Mouse (Mus musculus) CH12.LX (cell line): Measurements from ENCODE around the gene Nkx3-2. TPM values are rescaled to one million over a fixed set of nuclear protein-coding genes. Genes with fewer than 3 reads are reported as not detected.

Source experiments
- DNase-seq: peaks from one replicate; pipeline ENCODE4 v3.0.0-alpha.2; 2013; ENCODE audit errors: extremely low read depth
- H3K27ac ChIP-seq: 2 replicates; pipeline ENCODE4 v1.5.1; 2012; ENCODE audit warnings: low read depth, mild to moderate bottlenecking, control low read depth, moderate library complexity; ENCODE audit not compliant: insufficient read depth
- H3K27me3 ChIP-seq: replicated peaks from 2 replicates; pipeline ENCODE3; 2012; ENCODE audit warnings: inconsistent platforms
- H3K36me3 ChIP-seq, 2 experiments: replicated peaks in 1 of 2; 2 replicates each; pipeline versions ENCODE3 to v1.6.1; 2012; ENCODE audit warnings: inconsistent platforms in 1 of 2, low read length in 1 of 2, mild to moderate bottlenecking in 1 of 2, mixed read lengths in 1 of 2, moderate library complexity in 1 of 2; ENCODE audit not compliant: control insufficient read depth in 1 of 2, insufficient read depth in 1 of 2
- H3K4me1 ChIP-seq, 2 experiments: 2 replicates each; pipeline ENCODE4 v1.6.1; 2012; ENCODE audit warnings: inconsistent platforms in 1 of 2, moderate library complexity in 1 of 2; ENCODE audit not compliant: insufficient read depth in 2 of 2, control insufficient read depth in 1 of 2
- H3K4me2 ChIP-seq: 2 replicates; pipeline ENCODE4 v1.6.1; 2012; ENCODE audit warnings: low read depth, mild to moderate bottlenecking, control low read depth; ENCODE audit not compliant: poor library complexity, insufficient read depth, severe bottlenecking
- H3K4me3 ChIP-seq, 3 experiments: fragments of 150-350 bp in 1 of 3; sonication (generic) in 1 of 3; replicated peaks in 1 of 3; 2 replicates each; pipeline versions ENCODE3 to v1.5.1; 2011 to 2012; ENCODE audit warnings: low read depth in 2 of 3, low read length in 2 of 3, mild to moderate bottlenecking in 2 of 3, moderate library complexity in 2 of 3, control low read depth in 1 of 3, improper control_type of control experiment in 1 of 3, inconsistent platforms in 1 of 3, mixed read lengths in 1 of 3; ENCODE audit not compliant: poor library complexity in 1 of 3
- H3K79me2 ChIP-seq: replicated peaks from 2 replicates; pipeline ENCODE4 v1.6.1; 2012; ENCODE audit warnings: mild to moderate bottlenecking, moderate library complexity; ENCODE audit not compliant: control insufficient read depth, poor library complexity, insufficient read depth, severe bottlenecking; ENCODE audit errors: extremely low read depth
- H3K9ac ChIP-seq: 2 replicates; pipeline ENCODE4 v1.6.1; 2012; ENCODE audit warnings: low read depth, mild to moderate bottlenecking, control low read depth, moderate library complexity; ENCODE audit not compliant: insufficient read depth
- H3K9me3 ChIP-seq: replicated peaks from 2 replicates; pipeline ENCODE3; 2012; ENCODE audit warnings: low read length, inconsistent platforms, mixed read lengths
- BHLHE40 ChIP-seq: IDR thresholded peaks from 2 replicates; pipeline ENCODE4 v1.6.1; 2011; ENCODE audit warnings: mild to moderate bottlenecking, low read depth, low read length, improper control_type of control experiment
- CHD2 ChIP-seq: IDR thresholded peaks from 2 replicates; pipeline ENCODE4 v1.6.1; 2011; ENCODE audit warnings: low read length, improper control_type of control experiment
- CTCF ChIP-seq, 2 experiments: IDR thresholded peaks in 1 of 2; conservative IDR thresholded peaks in 1 of 2; 2 replicates each; pipeline ENCODE4 v1.5.1; 2011 to 2012; ENCODE audit warnings: low read depth in 2 of 2, low read length in 2 of 2, improper control_type of control experiment in 1 of 2, inconsistent platforms in 1 of 2, mild to moderate bottlenecking in 1 of 2, moderate library complexity in 1 of 2
- E2F4 ChIP-seq: IDR thresholded peaks from 2 replicates; pipeline ENCODE4 v1.6.1; 2011; ENCODE audit warnings: low read depth, low read length, improper control_type of control experiment; ENCODE audit not compliant: insufficient replicate concordance
- ELF1 ChIP-seq: IDR thresholded peaks from 2 replicates; pipeline ENCODE4 v1.6.1; 2014; ENCODE audit warnings: low read depth, mild to moderate bottlenecking, inconsistent platforms, low read length, improper control_type of control experiment
- MAFK ChIP-seq: IDR thresholded peaks from 2 replicates; pipeline ENCODE4 v1.6.1; 2011; ENCODE audit warnings: low read length, improper control_type of control experiment; ENCODE audit not compliant: insufficient replicate concordance
- MYC ChIP-seq: IDR thresholded peaks from 2 replicates; pipeline ENCODE4 v1.6.1; 2011; ENCODE audit warnings: low read depth, mild to moderate bottlenecking, improper control_type of control experiment, low read length
- NELFE ChIP-seq: IDR thresholded peaks from 2 replicates; pipeline ENCODE4 v1.6.1; 2011; ENCODE audit warnings: low read depth, low read length, improper control_type of control experiment
- NRF1 ChIP-seq: IDR thresholded peaks from 2 replicates; pipeline ENCODE4 v1.6.1; 2014; ENCODE audit warnings: low read depth, mild to moderate bottlenecking, inconsistent platforms, low read length, improper control_type of control experiment, moderate library complexity
- POLR2AphosphoS2 ChIP-seq: IDR thresholded peaks from 2 replicates; pipeline ENCODE4 v1.6.1; 2011; ENCODE audit warnings: low read depth, low read length, improper control_type of control experiment
- RCOR1 ChIP-seq: conservative IDR thresholded peaks from 2 replicates; pipeline ENCODE4 v1.6.1; 2012; ENCODE audit warnings: low read depth, mild to moderate bottlenecking, inconsistent platforms, low read length, improper control_type of control experiment
- SIN3A ChIP-seq: IDR thresholded peaks from 2 replicates; pipeline ENCODE4 v1.6.1; 2012; ENCODE audit warnings: low read length, improper control_type of control experiment, inconsistent platforms
- SMC3 ChIP-seq: IDR thresholded peaks from 2 replicates; pipeline ENCODE4 v1.6.1; 2011; ENCODE audit warnings: low read depth, low read length, improper control_type of control experiment
- TCF12 ChIP-seq: IDR thresholded peaks from 2 replicates; pipeline ENCODE4 v1.6.1; 2014; ENCODE audit warnings: low read depth, mild to moderate bottlenecking, inconsistent platforms, low read length, improper control_type of control experiment
- UBTF ChIP-seq: IDR thresholded peaks from 2 replicates; pipeline ENCODE4 v1.6.1; 2012; ENCODE audit warnings: low read depth, mild to moderate bottlenecking, inconsistent platforms, low read length, improper control_type of control experiment, moderate library complexity
- USF2 ChIP-seq: conservative IDR thresholded peaks from 2 replicates; pipeline ENCODE4 v1.6.1; 2011; ENCODE audit warnings: low read depth, low read length, improper control_type of control experiment
- ZKSCAN1 ChIP-seq: IDR thresholded peaks from 2 replicates; pipeline ENCODE4 v1.6.1; 2012; ENCODE audit warnings: low read depth, inconsistent platforms, low read length, improper control_type of control experiment, borderline replicate concordance
- dilution Hi-C: fragments of 300-500 bp; cut with MboI; formaldehyde crosslinking; loops from 2 replicates; pipeline ENCODE4 v1.14.3; 2020; ENCODE audit warnings: low sequenced_read_pairs; ENCODE audit not compliant: extremely low pct_unique_long_range_greater_than_20kb, extremely low pct_ligation_motif_present
- in situ Hi-C: fragments of 300-500 bp; cut with MboI; formaldehyde crosslinking; loops from 3 replicates; pipeline ENCODE4 v1.14.3; 2019; ENCODE audit warnings: low sequenced_read_pairs, low pct_ligation_motif_present, low pct_unique_long_range_greater_than_20kb, mixed read lengths
- polyA plus RNA-seq: library from polyadenylated mRNA; unstranded; fragments of >175 nt; gene quantifications from 2 replicates; pipeline ENCODE4 v1.2.1, GENCODE M21; 2012; ENCODE audit warnings: low read depth; ENCODE audit not compliant: insufficient read length
- total RNA-seq, 2 experiments: library from RNA; depleted of rRNA; stranded (reverse); fragments of 300-350 nt in 1 of 2; fragments of >200 nt in 1 of 2; gene quantifications; 2 replicates each; pipeline ENCODE4 v1.2.3; 2012 to 2014

Gene Nkx3-2
- total and polyA plus RNA-seq, 3 experiments: not detected

- H3K9ac ChIP-seq: no peak overlapping the region
- H3K9me3 ChIP-seq: no peaks in the 10 kb centered on the region
- dilution Hi-C loops: no loop called here
- in situ Hi-C loops: no loop called here
- no peaks in the 10 kb centered on the region for H3K36me3 ChIP-seq
- no peak overlapping the region for H3K4me3 ChIP-seq
- H3K27me3 ChIP-seq: no peaks in the 10 kb centered on the region
- no peak for DNase-seq
- no peak overlapping the region for H3K4me2 ChIP-seq
- no peaks in the 10 kb centered on the region for H3K79me2 ChIP-seq
- H3K4me1 ChIP-seq: no peaks in the 10 kb centered on the region
- TF ChIP-seq SIN3A (no peak), E2F4 (no peak), CTCF (conservative IDR thresholded peaks at IDR 0.05 in 1 of 2, IDR thresholded peaks at IDR 0.05 in 1 of 2; ENCODE audit: low read depth in 2 of 2, low read length in 2 of 2) (no peak), BHLHE40 (no peak), MYC (no peak), NELFE (no peak), POLR2AphosphoS2 (no peak), UBTF (no peak), NRF1 (no peak), MAFK (no peak), CHD2 (no peak), USF2 (no peak), ELF1 (no peak)
- no peak overlapping the region for H3K27ac ChIP-seq
These were observed 37.3 kb downstream of the Nkx3-2 start for GRCm38 (mm10) chr5:41727017-41727416.

GRCm38 (mm10) chr5:41725573-41725972 lies 38.7 kb downstream of the Nkx3-2 start:
- in situ Hi-C loops (no loop called here), dilution Hi-C loops (no loop called here)
- no peak overlapping the region for H3K4me3 ChIP-seq
- H3K79me2 ChIP-seq: no peaks in the 10 kb centered on the region
- no peak overlapping the region for H3K9ac ChIP-seq
- H3K27ac ChIP-seq: no peak overlapping the region
- no peaks in the 10 kb centered on the region for H3K4me1 ChIP-seq
- no peak overlapping the region for H3K4me2 ChIP-seq
- H3K27me3 ChIP-seq: no peaks in the 10 kb centered on the region
- no peak for TF ChIP-seq BHLHE40
- no peak for TF ChIP-seq MAFK
- TF ChIP-seq RCOR1: no peak
- TF ChIP-seq ZKSCAN1: no peak
- TF ChIP-seq SMC3: no peak
- no peak for TF ChIP-seq TCF12
- no peaks in the 10 kb centered on the region for H3K36me3 ChIP-seq
- no peaks in the 10 kb centered on the region for H3K9me3 ChIP-seq
- DNase-seq: no peak

Other genes with a start within 250 kb of the Nkx3-2 start
- 35.8 and 42.2 TPM in 2 replicates for gene Rab28, start 56.3 kb downstream of the Nkx3-2 start, total RNA-seq (2012; rRNA removed)
- gene Rab28, start 56.3 kb downstream of the Nkx3-2 start, total RNA-seq (2014; rRNA removed): 90.6 and 94.8 TPM in 2 replicates
- 40.9 and 41.1 TPM in 2 replicates for gene Rab28, start 56.3 kb downstream of the Nkx3-2 start, polyA plus RNA-seq
- 14.5 and 15.4 TPM in 2 replicates for gene Bod1l, start 79.8 kb upstream of the Nkx3-2 start, total RNA-seq (2012; rRNA removed)
- gene Bod1l, start 79.8 kb upstream of the Nkx3-2 start, total RNA-seq (2014; rRNA removed): 8.5 and 8.9 TPM in 2 replicates
- 15.7 and 16.5 TPM in 2 replicates for gene Bod1l, start 79.8 kb upstream of the Nkx3-2 start, polyA plus RNA-seq